Mouse (Mus musculus) testis, adult 2 months (tissue): ENCODE measurements at regions not wholly inside any gene's neighbourhood (a gene's known extent, or its start where the extent isn't known, plus 50 kb on each side); places are given as distances from the start of the nearest gene placed in this dataset.

Source experiments
- CTCF ChIP-seq: fragments of 200-500 bp; IDR thresholded peaks from 2 replicates; pipeline ENCODE4 v1.5.1; 2012; ENCODE audit warnings: low read depth, mild to moderate bottlenecking, inconsistent platforms, low read length, moderate library complexity; ENCODE audit not compliant: control insufficient read depth, insufficient read depth, insufficient replicate concordance
- POLR2A ChIP-seq: fragments of 200-500 bp; IDR thresholded peaks from 2 replicates; pipeline ENCODE4 v1.6.1; 2012; ENCODE audit warnings: low read depth, mild to moderate bottlenecking, inconsistent platforms, low read length, moderate library complexity; ENCODE audit not compliant: control insufficient read depth

DNA sequence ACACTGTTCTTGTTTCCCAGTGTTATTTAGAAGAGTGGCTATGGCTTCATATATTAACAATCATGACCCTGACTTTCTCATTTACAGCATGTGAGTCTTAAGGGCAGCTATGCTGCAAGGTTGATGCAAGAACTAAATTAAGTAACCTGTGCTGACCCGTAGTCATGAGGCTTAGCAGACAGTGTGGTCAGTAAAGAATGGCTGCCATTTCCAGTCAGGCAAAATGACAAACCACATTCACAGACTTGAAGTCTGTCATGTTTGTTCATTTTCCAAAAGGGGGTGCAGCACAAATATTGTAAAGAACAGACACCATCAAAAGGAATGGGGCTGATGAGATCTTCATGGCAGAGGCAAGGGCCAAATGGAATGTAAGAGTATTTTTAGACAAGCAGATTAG, 435.2 kb downstream of the Gpam start:
- TF ChIP-seq CTCF (no peak), POLR2A (no peak)
